Mouse (Mus musculus): Measurements from ENCODE around the gene Cpsf7. TPM values are rescaled to one million over a fixed set of nuclear protein-coding genes. Genes with fewer than 3 reads are reported as not detected.
"Not testable (repeated sequence)": the region's sequence is repeated elsewhere in the genome, so short reads cannot be mapped to it uniquely, and the experiment has no call there.

The Cpsf7 gene
- polyA plus RNA-seq, 1 experiment from 2014 or later: 25.6 TPM

- peaks cover 93% of the 10 kb centered on the region for H3K79me2 ChIP-seq (ENCODE audit: inconsistent target)
- 2% methylated on average over 11 of the region's 11 CpGs for WGBS (ENCODE audit: missing documents)
These were observed 844 bp downstream of the Cpsf7 start, which contains the start of gene Sdhaf2 for GRCm38 (mm10) chr19:10525910-10526309. TSS of gene Sdhaf2 (minus strand) at chr19:10526142.

GRCm38 (mm10) chr19:10530082-10530481 is 5.0 kb downstream of the Cpsf7 start:
- Histone ChIP-seq H3K36me3 (ENCODE audit: inconsistent target) (peaks cover 50% of the 10 kb centered on the region), H3K79me2 (ENCODE audit: inconsistent target) (peaks cover 77% of the 10 kb centered on the region), H3K4me3 (ENCODE audit: inconsistent target) (no peak overlapping the region), H3K27ac (no peak overlapping the region)
- WGBS (ENCODE audit: missing documents): 100% methylated on average over 1 of the region's 1 CpGs

More at GRCm38 (mm10) chr19:10525910-10526309, 844 bp downstream of the Cpsf7 start, which contains the start of gene Sdhaf2:
- H3K4me3 ChIP-seq (ENCODE audit: inconsistent target): peak within 1 kb of the TSS; percentile 99
- H3K27ac ChIP-seq: peak within 1 kb of the TSS; percentile 77
- peaks cover 14% of the 10 kb centered on the region; the same call in 1 of the 2 replicates for H3K36me3 ChIP-seq (ENCODE audit: inconsistent target)

DNA sequence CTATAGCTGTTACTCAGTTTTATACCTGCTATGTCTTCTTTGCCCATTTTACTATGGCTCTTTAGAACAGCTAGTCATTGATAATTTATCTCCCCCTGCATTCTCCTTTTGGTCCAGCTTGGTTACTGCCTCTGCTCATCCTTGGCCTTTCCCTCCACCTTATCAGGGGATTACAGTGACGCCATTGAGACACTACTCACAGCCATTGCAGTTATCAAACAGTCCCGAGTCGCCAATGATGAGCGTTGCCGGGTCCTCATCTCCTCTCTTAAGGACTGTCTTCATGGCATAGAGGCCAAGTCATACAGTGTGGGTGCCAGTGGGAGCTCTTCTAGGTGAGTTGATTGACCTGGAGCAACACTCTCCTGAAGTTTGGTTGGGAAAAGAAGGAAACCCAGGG is 14.4 kb downstream of the Cpsf7 start:
- Histone ChIP-seq H3K27ac (no peak overlapping the region), H3K36me3 (ENCODE audit: inconsistent target) (peaks cover 92% of the 10 kb centered on the region), H3K4me3 (ENCODE audit: inconsistent target) (no peak overlapping the region), H3K79me2 (ENCODE audit: inconsistent target) (no peaks in the 10 kb centered on the region)
- WGBS (ENCODE audit: missing documents): 89% methylated on average over 5 of the region's 5 CpGs

DNA sequence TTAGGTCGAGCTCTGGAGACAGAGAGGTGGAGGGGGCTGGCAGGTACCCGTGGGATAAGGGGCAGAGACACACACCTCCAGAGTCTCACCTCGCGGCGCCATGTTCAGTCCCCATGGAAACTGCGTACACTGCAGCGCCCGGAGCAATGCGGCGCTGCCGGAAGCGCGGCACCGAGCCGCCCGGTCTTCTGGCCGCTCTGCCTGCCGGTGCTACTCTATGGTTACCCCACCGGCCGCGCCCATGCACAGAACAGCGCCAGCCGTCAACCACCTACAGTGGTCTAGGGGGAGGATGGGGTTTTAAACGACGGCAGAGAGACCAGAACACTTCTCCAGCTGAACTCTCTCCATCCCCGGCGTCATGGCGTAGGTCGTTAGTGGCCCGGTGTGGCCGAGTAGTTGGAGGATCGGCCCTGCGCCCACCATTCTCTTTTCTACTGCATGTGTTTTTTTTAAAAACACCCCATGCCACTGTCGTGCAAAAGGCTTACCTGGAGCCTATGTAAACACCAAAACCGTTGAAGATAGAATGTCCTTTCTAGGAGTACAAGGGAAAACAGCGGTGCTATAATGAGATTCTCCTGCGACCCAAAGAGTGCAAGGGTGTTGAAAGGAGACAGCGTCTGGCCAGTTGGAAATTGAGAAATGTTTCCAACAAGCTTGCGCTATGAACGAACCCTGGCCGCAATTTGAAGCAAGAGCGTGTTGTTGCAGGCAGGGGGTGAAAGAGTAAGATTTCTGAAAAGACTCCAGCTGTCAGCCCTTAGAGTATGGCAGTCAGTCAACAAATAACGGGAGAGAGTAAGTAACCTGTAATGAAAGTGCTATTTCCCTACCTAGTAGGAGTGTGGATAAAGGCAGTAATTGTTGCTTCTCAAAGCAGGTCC is 30.8 kb downstream of the Cpsf7 start, which contains the start of gene Tmem216:
Gene Tmem216 (minus strand): TSS at position 615 of the 887 bp plus-strand sequence.
- WGBS (ENCODE audit: missing documents): 2% methylated on average over 43 of the region's 43 CpGs
- Histone ChIP-seq H3K79me2 (ENCODE audit: inconsistent target) (no peaks in the 10 kb centered on the region), H3K4me3 (ENCODE audit: inconsistent target) (peak within 1 kb of the TSS; percentile 58), H3K27ac (no peak within 1 kb of the TSS), H3K36me3 (ENCODE audit: inconsistent target) (no peaks in the 10 kb centered on the region)

GRCm38 (mm10) chr19:10557001-10557400 is 31.9 kb downstream of the Cpsf7 start:
- H3K36me3 ChIP-seq (ENCODE audit: inconsistent target): no peaks in the 10 kb centered on the region
- WGBS (ENCODE audit: missing documents): 82% methylated on average over 2 of the region's 2 CpGs
- H3K27ac ChIP-seq: no peak overlapping the region
- no peak overlapping the region for H3K4me3 ChIP-seq (ENCODE audit: inconsistent target)
- H3K79me2 ChIP-seq (ENCODE audit: inconsistent target): no peaks in the 10 kb centered on the region

GRCm38 (mm10) chr19:10557430-10557829 is 32.4 kb downstream of the Cpsf7 start:
- 88% methylated on average over 2 of the region's 2 CpGs for WGBS (ENCODE audit: missing documents)
- H3K4me3 ChIP-seq (ENCODE audit: inconsistent target): no peak overlapping the region

GRCm38 (mm10) chr19:10557837-10558375 is 32.8 kb downstream of the Cpsf7 start:
- not testable (repeated sequence) for H3K79me2 ChIP-seq (ENCODE audit: inconsistent target); H3K36me3 ChIP-seq (ENCODE audit: inconsistent target); H3K27ac ChIP-seq; H3K4me3 ChIP-seq (ENCODE audit: inconsistent target)
- WGBS (ENCODE audit: missing documents): 73% methylated on average over 4 of the region's 4 CpGs

More at GRCm38 (mm10) chr19:10557430-10557829, 32.4 kb downstream of the Cpsf7 start:
- Histone ChIP-seq H3K79me2 (ENCODE audit: inconsistent target) (no peaks in the 10 kb centered on the region), H3K27ac (no peak overlapping the region), H3K36me3 (ENCODE audit: inconsistent target) (no peaks in the 10 kb centered on the region)

GRCm38 (mm10) chr19:10560108-10560507 is 35.0 kb downstream of the Cpsf7 start:
- Histone ChIP-seq H3K27ac (no peak overlapping the region), H3K79me2 (ENCODE audit: inconsistent target) (no peaks in the 10 kb centered on the region), H3K36me3 (ENCODE audit: inconsistent target) (no peaks in the 10 kb centered on the region), H3K4me3 (ENCODE audit: inconsistent target) (no peak overlapping the region)
- 76% methylated on average over 4 of the region's 5 CpGs for WGBS (ENCODE audit: missing documents)

DNA sequence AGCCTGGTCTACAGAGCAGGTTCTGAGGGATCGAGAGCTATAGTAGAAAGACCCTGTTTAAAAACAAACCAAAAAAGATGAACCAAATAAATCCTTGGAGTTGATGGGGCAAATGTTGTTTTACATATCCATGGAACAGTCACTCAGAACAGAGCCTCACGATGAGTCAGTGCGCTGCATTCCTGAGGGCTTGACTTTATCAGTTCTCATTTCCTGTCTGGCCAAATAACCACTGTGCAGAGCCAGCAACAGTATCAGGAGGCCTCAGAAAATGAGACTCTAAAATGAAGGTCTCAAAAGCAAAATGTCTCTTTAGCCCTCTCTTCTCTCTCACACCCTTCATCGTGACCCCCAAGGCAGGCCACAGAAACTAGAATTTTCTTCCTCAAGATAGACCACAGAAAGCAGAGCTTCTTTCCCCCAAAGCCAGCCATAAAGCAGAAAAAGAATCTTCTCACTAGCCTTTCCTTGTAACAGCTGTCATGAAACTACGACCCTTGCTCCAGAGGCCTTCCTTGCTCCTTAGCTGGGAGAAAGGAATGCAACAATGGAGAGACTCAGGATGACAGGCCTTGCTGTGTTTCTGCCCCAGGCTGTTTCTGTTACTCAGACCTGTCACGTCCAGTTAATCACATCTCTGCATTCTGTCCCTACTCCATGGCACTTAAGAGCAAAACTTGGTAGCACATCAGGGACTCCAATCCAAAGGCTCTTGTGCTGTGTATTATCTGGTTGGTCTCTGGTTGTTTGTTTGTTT is 36.7 kb downstream of the Cpsf7 start:
- Histone ChIP-seq H3K4me3 (ENCODE audit: inconsistent target) (no peak overlapping the region), H3K36me3 (ENCODE audit: inconsistent target) (no peaks in the 10 kb centered on the region), H3K79me2 (ENCODE audit: inconsistent target) (no peaks in the 10 kb centered on the region), H3K27ac (no peak overlapping the region)
- WGBS (ENCODE audit: missing documents): 84% methylated on average over 6 of the region's 6 CpGs

- no peak overlapping the region for H3K27ac ChIP-seq
- WGBS (ENCODE audit: missing documents): 91% methylated on average over 5 of the region's 5 CpGs
- no peaks in the 10 kb centered on the region for H3K79me2 ChIP-seq (ENCODE audit: inconsistent target)
- H3K36me3 ChIP-seq (ENCODE audit: inconsistent target): no peaks in the 10 kb centered on the region
- no peak overlapping the region for H3K4me3 ChIP-seq (ENCODE audit: inconsistent target)
These were observed 37.3 kb downstream of the Cpsf7 start for GRCm38 (mm10) chr19:10562351-10562750.

DNA sequence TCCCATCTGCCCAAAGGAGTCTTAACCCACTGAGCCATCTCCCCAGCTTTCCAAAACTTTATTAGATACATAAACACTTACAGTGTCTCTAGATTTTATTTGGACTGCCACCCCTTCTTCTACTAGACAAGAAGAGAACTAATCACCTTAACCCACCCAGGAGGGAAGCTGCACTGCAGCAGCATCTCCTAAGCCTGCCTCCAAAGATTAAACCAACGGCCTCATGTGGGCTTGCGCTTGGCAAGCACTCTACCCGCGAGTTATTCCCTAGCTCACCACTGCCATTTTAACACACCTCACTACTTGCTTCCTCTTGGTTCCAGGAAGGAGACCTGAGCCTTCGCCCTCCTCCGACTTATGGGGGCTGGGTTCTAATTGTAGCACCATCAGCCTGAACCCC is 39.2 kb downstream of the Cpsf7 start:
- Histone ChIP-seq H3K4me3 (ENCODE audit: inconsistent target) (no peak overlapping the region), H3K79me2 (ENCODE audit: inconsistent target) (no peaks in the 10 kb centered on the region), H3K36me3 (ENCODE audit: inconsistent target) (no peaks in the 10 kb centered on the region), H3K27ac (no peak overlapping the region)
- WGBS (ENCODE audit: missing documents): 77% methylated on average over 6 of the region's 6 CpGs

GRCm38 (mm10) chr19:10565217-10565616 is 40.2 kb downstream of the Cpsf7 start:
- Histone ChIP-seq H3K4me3 (ENCODE audit: inconsistent target) (no peak overlapping the region), H3K27ac (no peak overlapping the region), H3K36me3 (ENCODE audit: inconsistent target) (no peaks in the 10 kb centered on the region), H3K79me2 (ENCODE audit: inconsistent target) (no peaks in the 10 kb centered on the region)
- 69% methylated on average over 4 of the region's 4 CpGs for WGBS (ENCODE audit: missing documents)

DNA sequence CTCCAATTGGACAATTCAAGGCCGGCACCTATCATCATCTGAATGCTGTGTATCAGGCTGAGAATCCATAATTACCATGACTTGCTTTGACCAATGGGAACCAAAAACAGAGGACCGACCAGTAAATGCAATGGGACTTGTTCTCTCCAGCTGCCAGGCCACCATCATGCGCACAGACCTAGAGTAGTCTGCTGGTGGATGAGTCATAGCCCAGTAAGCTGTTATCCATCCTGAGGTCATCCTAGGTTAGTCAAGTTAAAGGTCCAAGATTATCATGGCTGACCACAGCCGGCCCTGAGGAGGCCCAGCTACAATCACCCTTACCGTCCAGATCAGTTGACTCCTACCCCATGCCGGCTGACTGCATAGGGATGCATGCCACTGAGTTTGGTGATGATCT is 44.6 kb downstream of the Cpsf7 start:
- WGBS (ENCODE audit: missing documents): 96% methylated on average over 6 of the region's 6 CpGs
- Histone ChIP-seq H3K27ac (no peak overlapping the region), H3K79me2 (ENCODE audit: inconsistent target) (no peaks in the 10 kb centered on the region), H3K4me3 (ENCODE audit: inconsistent target) (no peak overlapping the region), H3K36me3 (ENCODE audit: inconsistent target) (peaks cover 18% of the 10 kb centered on the region; the same call in 1 of the 2 replicates)

- Histone ChIP-seq H3K36me3 (ENCODE audit: inconsistent target) (peaks cover 13% of the 10 kb centered on the region; the same call in 1 of the 2 replicates), H3K27ac (peak within 1 kb of the TSS; percentile 86), H3K79me2 (ENCODE audit: inconsistent target) (peaks cover 16% of the 10 kb centered on the region; the same call in 1 of the 2 replicates), H3K4me3 (ENCODE audit: inconsistent target) (peak within 1 kb of the TSS; percentile 83)
- under 1% methylated on average over 42 of the region's 44 CpGs for WGBS (ENCODE audit: missing documents)
These were observed 51.9 kb downstream of the Cpsf7 start, which contains the start of the genes Cyb561a3 and Tmem138 for GRCm38 (mm10) chr19:10576690-10577561. TSS of gene Cyb561a3 (plus strand) at chr19:10577172. TSS of gene Tmem138 (minus strand) at chr19:10577362.
